Mouse (Mus musculus) hindbrain, embryonic 13.5 days (tissue): ENCODE measurements at regions not wholly inside any gene's neighbourhood (a gene's known extent, or its start where the extent isn't known, plus 50 kb on each side); places are given as distances from the start of the nearest gene placed in this dataset.

Experiments used
- ATAC-seq: fragments of 200-750 bp; cut with Nextera tagmentation; 2 replicates; pipeline ENCODE4 v1.8.0; 2017; ENCODE audit warnings: moderate TSS enrichment; ENCODE audit not compliant: low FRiP score
- H3K27ac ChIP-seq: fragments of 300-500 bp; sonication (generic); 2 replicates; pipeline ENCODE4 v1.5.1; 2015; ENCODE audit warnings: inconsistent platforms, mild to moderate bottlenecking, moderate library complexity
- H3K27me3 ChIP-seq: fragments of 300-500 bp; sonication (generic); 2 replicates; pipeline ENCODE4 v1.6.1; 2015; ENCODE audit warnings: mild to moderate bottlenecking, inconsistent platforms
- H3K36me3 ChIP-seq: fragments of 300-500 bp; sonication (generic); 2 replicates; pipeline ENCODE4 v1.6.1; 2015; ENCODE audit warnings: mild to moderate bottlenecking, inconsistent platforms
- H3K4me1 ChIP-seq: fragments of 300-500 bp; sonication (generic); replicated peaks from 2 replicates; pipeline ENCODE4 v1.6.1; 2015; ENCODE audit warnings: inconsistent platforms
- H3K4me2 ChIP-seq: fragments of 300-500 bp; sonication (generic); 2 replicates; pipeline ENCODE4 v1.6.1; 2015; ENCODE audit warnings: inconsistent platforms, mild to moderate bottlenecking, moderate library complexity
- H3K4me3 ChIP-seq: fragments of 300-500 bp; sonication (generic); 2 replicates; pipeline ENCODE4 v1.5.1; 2015; ENCODE audit warnings: mild to moderate bottlenecking, inconsistent platforms
- H3K9ac ChIP-seq: fragments of 300-500 bp; sonication (generic); 2 replicates; pipeline ENCODE4 v1.6.1; 2015; ENCODE audit warnings: mild to moderate bottlenecking, inconsistent platforms
- H3K9me3 ChIP-seq: fragments of 300-500 bp; sonication (generic); 2 replicates; pipeline ENCODE4 v1.6.1; 2016; ENCODE audit warnings: inconsistent platforms
- WGBS: fragments of 180-500 bp; shearing (Covaris S2); methylation state at CpG from one replicate; pipeline ENCODE4 v1.1.7; 2015; 5-methylcytosine and 5-hydroxymethylcytosine counted together

DNA sequence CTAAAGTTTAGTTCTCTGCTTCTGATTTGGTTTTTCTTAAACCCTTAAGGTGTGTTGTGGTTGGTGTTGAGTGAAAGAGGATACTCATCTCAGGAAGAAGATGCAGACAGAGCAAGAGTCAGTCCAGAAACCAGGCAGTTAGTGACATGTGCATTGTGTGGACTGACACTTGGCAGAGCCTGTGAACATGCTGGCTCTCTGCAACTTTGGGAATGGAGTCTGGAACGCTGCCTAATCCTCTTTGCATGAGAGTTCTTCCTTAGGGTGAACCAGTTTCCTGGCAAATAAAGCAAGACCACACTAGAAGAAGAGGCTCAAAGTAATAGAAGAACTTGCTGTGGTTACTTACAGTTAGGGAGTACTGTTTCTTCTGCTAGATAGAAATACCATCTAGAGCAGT, 441.7 kb downstream of the Ipmk start:
- no peak overlapping the region for H3K9ac ChIP-seq
- no peaks in the 10 kb centered on the region for H3K36me3 ChIP-seq
- H3K27ac ChIP-seq, result no peak overlapping the region
- H3K4me1 ChIP-seq, result no peaks in the 10 kb centered on the region
- H3K4me2 ChIP-seq, result no peak overlapping the region
- no peak for ATAC-seq
- no peak overlapping the region for H3K4me3 ChIP-seq
- no peaks in the 10 kb centered on the region for H3K27me3 ChIP-seq
- H3K9me3 ChIP-seq, result no peaks in the 10 kb centered on the region
- 72% methylated on average over 1 of the region's 1 CpGs for WGBS

GRCm38 (mm10) chr10:71789936-71790335, 442.4 kb downstream of the Ipmk start:
- Histone ChIP-seq H3K4me2 (no peak overlapping the region), H3K4me3 (no peak overlapping the region), H3K9ac (no peak overlapping the region), H3K9me3 (no peaks in the 10 kb centered on the region), H3K4me1 (no peaks in the 10 kb centered on the region), H3K36me3 (no peaks in the 10 kb centered on the region), H3K27ac (no peak overlapping the region), H3K27me3 (no peaks in the 10 kb centered on the region)
- no peak for ATAC-seq
- 97% methylated on average over 1 of the region's 1 CpGs for WGBS

DNA sequence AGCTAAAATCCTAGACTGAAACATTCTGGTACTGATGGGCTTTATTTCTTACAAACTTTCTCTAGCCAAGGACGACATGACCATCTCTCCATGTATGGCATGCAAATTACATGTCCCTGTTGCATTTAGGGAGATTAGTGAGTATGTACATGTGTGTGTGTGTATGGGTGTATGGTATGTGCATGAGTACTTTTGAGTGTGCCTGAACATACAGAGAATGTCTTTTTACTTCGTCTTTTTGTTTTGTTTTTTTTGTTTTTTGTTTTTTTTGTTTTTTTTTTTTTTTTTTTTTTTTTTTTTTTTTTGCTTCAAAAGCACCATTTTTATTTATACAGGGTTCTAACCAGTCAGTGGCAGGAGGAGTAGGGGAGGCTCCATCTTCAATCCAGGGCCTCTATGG, 451.1 kb downstream of the Ipmk start:
- Histone ChIP-seq H3K36me3 (no peaks in the 10 kb centered on the region), H3K4me3 (no peak overlapping the region), H3K4me1 (no peaks in the 10 kb centered on the region), H3K9me3 (no peaks in the 10 kb centered on the region), H3K9ac (no peak overlapping the region), H3K4me2 (no peak overlapping the region), H3K27ac (no peak overlapping the region), H3K27me3 (no peaks in the 10 kb centered on the region)
- 81% methylated on average over 2 of the region's 2 CpGs for WGBS
- ATAC-seq, result no peak

DNA sequence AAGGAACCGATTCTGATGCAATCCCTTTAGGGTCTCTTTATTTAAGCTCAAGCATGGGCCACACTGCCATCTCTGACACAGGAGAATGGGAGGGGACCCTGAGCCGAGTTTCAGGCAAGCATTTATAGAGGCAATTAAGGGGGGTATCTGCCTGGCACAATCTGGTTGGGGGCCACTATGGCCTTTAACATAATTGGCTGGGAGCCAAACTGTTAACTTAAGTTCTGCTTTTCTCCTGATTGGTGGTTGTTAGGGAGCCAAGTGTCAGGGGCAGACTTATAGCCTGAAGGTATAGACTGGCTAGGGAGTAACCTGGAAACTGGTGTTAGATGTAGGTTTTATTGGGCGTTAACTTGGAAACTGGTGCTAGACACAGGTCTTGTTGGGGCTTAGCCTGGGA, 454.9 kb downstream of the Ipmk start:
- no peaks in the 10 kb centered on the region for H3K27me3 ChIP-seq
- no peaks in the 10 kb centered on the region for H3K9me3 ChIP-seq
- no peak overlapping the region for H3K27ac ChIP-seq
- ATAC-seq, result no peak
- no peaks in the 10 kb centered on the region for H3K4me1 ChIP-seq
- no peak overlapping the region for H3K4me2 ChIP-seq
- 78% methylated on average over 3 of the region's 3 CpGs for WGBS
- H3K9ac ChIP-seq, result no peak overlapping the region
- H3K36me3 ChIP-seq, result no peaks in the 10 kb centered on the region
- no peak overlapping the region for H3K4me3 ChIP-seq

GRCm38 (mm10) chr10:71832633-71833032, 485.1 kb downstream of the Ipmk start:
- Histone ChIP-seq H3K4me1 (no peaks in the 10 kb centered on the region), H3K27ac (no peak overlapping the region), H3K27me3 (no peaks in the 10 kb centered on the region), H3K4me2 (no peak overlapping the region), H3K9ac (no peak overlapping the region), H3K4me3 (no peak overlapping the region), H3K9me3 (no peaks in the 10 kb centered on the region), H3K36me3 (no peaks in the 10 kb centered on the region)
- no peak for ATAC-seq
- 81% methylated on average over 2 of the region's 2 CpGs for WGBS

DNA sequence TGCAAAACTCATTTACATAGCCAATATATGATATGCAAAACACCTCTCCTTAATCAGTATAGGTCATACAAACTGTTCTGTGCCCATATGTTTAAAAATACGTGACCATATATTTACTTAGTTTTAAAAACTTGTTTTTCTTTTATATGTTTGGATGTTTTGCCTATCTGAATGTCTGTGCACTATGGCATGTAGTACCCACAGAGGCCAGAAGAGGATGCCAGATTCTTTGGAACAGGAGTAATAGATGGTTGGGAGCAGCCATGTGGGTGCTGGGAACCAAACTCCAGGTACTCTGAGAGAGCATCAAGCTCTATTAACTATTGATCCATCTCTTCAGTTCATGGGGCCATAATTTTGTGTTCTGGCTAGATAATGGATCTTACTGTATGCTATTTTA, 487.5 kb downstream of the Ipmk start:
- no peaks in the 10 kb centered on the region for H3K27me3 ChIP-seq
- H3K36me3 ChIP-seq, result no peaks in the 10 kb centered on the region
- H3K4me3 ChIP-seq, result no peak overlapping the region
- no peaks in the 10 kb centered on the region for H3K4me1 ChIP-seq
- WGBS, result 76% methylated on average over 1 of the region's 1 CpGs
- no peaks in the 10 kb centered on the region for H3K9me3 ChIP-seq
- no peak overlapping the region for H3K4me2 ChIP-seq
- H3K9ac ChIP-seq, result no peak overlapping the region
- H3K27ac ChIP-seq, result no peak overlapping the region
- no peak for ATAC-seq

DNA sequence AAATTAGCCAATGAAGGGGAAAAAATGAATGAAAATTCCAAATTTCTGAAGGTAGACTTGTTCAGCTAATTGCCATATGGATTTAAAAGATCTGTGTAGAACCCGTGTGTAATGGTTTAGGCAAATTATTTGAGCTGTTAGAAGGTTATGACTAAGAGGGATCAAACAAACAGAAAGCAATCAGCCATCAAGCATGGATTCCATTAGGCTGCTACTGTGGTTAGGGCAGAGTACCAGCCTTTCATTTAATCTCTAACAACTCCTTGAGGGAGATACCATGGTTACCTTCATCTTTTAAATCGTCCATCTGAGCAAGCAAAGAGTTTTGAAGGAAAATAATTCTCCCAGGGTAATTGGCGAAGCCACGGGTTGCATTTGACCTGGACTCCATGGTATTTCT, 509.5 kb downstream of the Ipmk start:
- Histone ChIP-seq H3K36me3 (no peaks in the 10 kb centered on the region), H3K27ac (0 out of 2 replicates have a peak overlapping the region, but pooled peaks have one; percentile 36), H3K4me2 (no peak overlapping the region), H3K27me3 (no peaks in the 10 kb centered on the region), H3K9me3 (no peaks in the 10 kb centered on the region), H3K9ac (no peak overlapping the region), H3K4me3 (no peak overlapping the region), H3K4me1 (peaks cover 6% of the 10 kb centered on the region)
- WGBS, result 72% methylated on average over 4 of the region's 4 CpGs
- no peak for ATAC-seq

- peak; percentile 95 for ATAC-seq
- Histone ChIP-seq H3K36me3 (no peaks in the 10 kb centered on the region), H3K4me2 (peak overlapping the region; percentile 33), H3K4me3 (no peak overlapping the region), H3K4me1 (peaks cover 6% of the 10 kb centered on the region), H3K9me3 (no peaks in the 10 kb centered on the region), H3K27me3 (no peaks in the 10 kb centered on the region), H3K9ac (0 out of 2 replicates have a peak overlapping the region, but pooled peaks have one; percentile 9), H3K27ac (peak overlapping the region; percentile 36; the same call in 1 of the 2 replicates)
- WGBS, result 18% methylated on average over 8 of the region's 8 CpGs
Observed at GRCm38 (mm10) chr10:71857518-71857973, 510.0 kb downstream of the Ipmk start.

DNA sequence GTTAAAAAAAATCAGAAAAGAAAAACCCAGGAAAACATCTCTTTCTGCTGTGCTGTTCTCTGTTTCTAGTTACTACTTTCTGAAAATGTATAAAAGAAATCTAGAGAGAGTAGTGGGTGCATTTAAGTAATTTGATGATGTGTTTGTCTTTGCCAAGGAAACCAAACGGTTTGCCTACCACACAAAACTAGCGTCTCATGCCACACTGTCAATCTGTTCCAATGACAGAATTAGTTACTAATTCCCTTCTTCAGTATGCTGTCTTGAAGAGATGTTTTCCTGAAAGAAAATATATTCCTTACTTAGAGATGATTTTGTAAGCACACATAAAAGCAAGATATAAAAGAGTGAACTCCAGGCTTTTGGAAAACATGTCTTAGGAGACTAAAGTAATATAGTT, 546.2 kb downstream of the Ipmk start:
- Histone ChIP-seq H3K27me3 (no peaks in the 10 kb centered on the region), H3K36me3 (no peaks in the 10 kb centered on the region), H3K27ac (no peak overlapping the region), H3K9me3 (no peaks in the 10 kb centered on the region), H3K4me1 (no peaks in the 10 kb centered on the region), H3K4me2 (no peak overlapping the region), H3K9ac (no peak overlapping the region), H3K4me3 (no peak overlapping the region)
- 77% methylated on average over 2 of the region's 2 CpGs for WGBS
- ATAC-seq, result no peak

- H3K9me3 ChIP-seq, result no peaks in the 10 kb centered on the region
- no peaks in the 10 kb centered on the region for H3K36me3 ChIP-seq
- H3K27ac ChIP-seq, result no peak overlapping the region
- H3K9ac ChIP-seq, result no peak overlapping the region
- ATAC-seq, result no peak
- WGBS, result 86% methylated on average over 4 of the region's 4 CpGs
- H3K4me3 ChIP-seq, result no peak overlapping the region
- no peak overlapping the region for H3K4me2 ChIP-seq
- no peaks in the 10 kb centered on the region; the same call in 1 of the 2 replicates for H3K4me1 ChIP-seq
- no peaks in the 10 kb centered on the region for H3K27me3 ChIP-seq
Observed at GRCm38 (mm10) chr10:71905029-71905428, 557.5 kb downstream of the Ipmk start.
